Mouse (Mus musculus): ENCODE data around the gene Ddx3y. TPM values are rescaled to one million over a fixed set of nuclear protein-coding genes. Genes with fewer than 3 reads are reported as not detected.

Gene Ddx3y
- polyA plus RNA-seq (2012; rRNA removed), result 8.7 and 18.1 TPM in 2 replicates

GRCm38 (mm10) chrY:1286171-1286795 is at the start of gene Ddx3y:
Ddx3y (minus strand) TSS chrY:1286629.

DNA sequence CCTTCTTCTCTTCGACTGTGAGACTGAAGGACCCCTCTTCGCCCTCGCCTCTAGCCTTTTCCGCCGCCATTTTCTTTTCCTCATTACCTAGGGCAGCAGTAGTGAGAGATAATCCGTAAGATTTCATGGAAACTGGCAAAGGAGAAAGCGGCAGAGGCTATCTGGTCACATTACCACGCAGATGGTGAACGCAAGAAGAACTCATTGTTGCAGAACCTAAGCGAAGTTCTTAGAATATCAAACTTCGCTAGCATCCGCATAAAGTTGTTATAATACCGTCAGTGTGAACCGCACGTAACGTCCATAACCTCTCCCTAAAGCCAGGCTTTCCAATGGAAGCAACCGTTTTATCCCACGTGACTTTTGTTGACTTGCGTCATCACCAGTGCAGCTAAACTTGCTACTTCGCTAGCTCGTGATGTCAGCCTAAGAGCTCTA is 41.0 kb downstream of the Ddx3y start, which contains the start of gene Uty:
Uty (minus strand) TSS at position 334 of the 438 bp plus-strand sequence.

Other genes starting within 250 kb of the Ddx3y start
- 6.0 and 13.6 TPM in 2 replicates for gene Uty, start 40.9 kb downstream of the Ddx3y start, polyA plus RNA-seq (2012; rRNA removed)
- gene Usp9y, start 173.2 kb upstream of the Ddx3y start, polyA plus RNA-seq (2012; rRNA removed), result not detected in 2 replicates